Comparison of ENCODE assay signal across 8 mouse cellular contexts in the genomic region with DNA sequence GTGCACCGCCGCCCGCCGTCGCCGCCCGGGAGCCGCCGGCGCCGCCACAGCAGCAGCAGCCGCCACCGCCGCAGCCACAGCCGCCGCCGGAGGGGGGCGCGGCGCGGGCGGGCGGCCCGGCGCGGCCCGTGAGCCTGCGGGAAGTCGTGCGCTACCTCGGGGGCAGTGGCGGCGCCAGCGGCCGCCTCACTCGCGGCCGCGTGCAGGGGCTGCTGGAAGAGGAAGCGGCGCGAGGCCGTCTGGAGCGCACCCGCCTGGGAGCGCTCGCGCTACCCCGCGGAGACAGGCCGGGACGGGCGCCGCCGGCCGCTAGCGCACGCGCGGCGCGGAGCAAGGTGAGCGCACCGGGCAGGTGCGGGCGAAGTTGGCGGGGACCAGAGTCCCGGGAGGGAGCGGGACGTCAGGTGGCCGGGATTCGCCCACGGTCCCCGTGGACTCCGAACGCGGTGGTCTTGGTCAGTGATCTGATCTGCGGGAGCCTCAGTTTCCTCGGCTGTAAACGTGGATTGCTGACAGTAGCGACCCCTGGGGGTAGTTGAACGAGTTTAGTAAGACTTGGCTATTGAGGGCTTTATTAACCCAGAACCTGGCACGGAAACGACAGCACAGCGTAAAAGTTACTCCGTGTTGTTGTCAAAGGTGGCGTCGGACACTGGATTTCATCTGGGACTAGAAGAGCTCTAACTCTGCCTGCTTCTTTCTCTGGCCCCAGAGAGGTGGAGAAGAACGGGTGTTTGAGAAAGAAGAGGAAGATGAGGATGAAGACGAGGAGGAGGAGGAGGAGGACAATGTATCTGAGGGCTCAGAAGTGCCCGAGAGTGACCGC. TPM values are rescaled to one million over a fixed set of nuclear protein-coding genes. Genes with fewer than 3 reads are reported as not detected.
A peak's percentile ranks its signal among the peaks of the same experiment; 100 is the strongest.
DNase-seq lines count a peak whose midpoint lies in the region; ATAC-seq and TF ChIP-seq lines count a peak whose summit lies in the region.

No protein-coding gene starts in this region.

- peak; percentile 76 for DNase-seq in CH12.LX (ENCODE audit: extremely low read depth)
- DNase-seq in T-cell, adult 2 months (ENCODE audit: low spot score), result peak; percentile 61
- DNase-seq in embryo, embryonic 9.5 days (ENCODE audit: extremely low spot score), result peak; percentile 72
- DNase-seq in kidney, postnatal 10 days, result peak; percentile 78
- DNase-seq in lung, postnatal 25 days (ENCODE audit: low spot score), result peak; percentile 48
- peak; percentile 70 to 76 for DNase-seq in right cerebral cortex, postnatal 10 days (ENCODE audit: low spot score in 2 of 2)
- DNase-seq in ovary, postnatal 10 days (ENCODE audit: low spot score), result no peak

- peak in 1 of 2 experiments; percentile 69; a peak in 3 of 4 replicates for TF ChIP-seq CTCF in CH12.LX (conservative IDR thresholded peaks at IDR 0.05 in 1 of 2, IDR thresholded peaks at IDR 0.05 in 1 of 2; ENCODE audit: low read depth in 2 of 2, low read length in 2 of 2)

- H3K36me3 ChIP-seq in CH12.LX (replicated peaks in 1 of 2; ENCODE audit: control insufficient read depth in 1 of 2, insufficient read depth in 1 of 2, low read length in 1 of 2), result peaks cover 14 to 44% of the 10 kb centered on the region in 2 experiments
- peaks cover 15% of the 10 kb centered on the region for H3K36me3 ChIP-seq in heart, embryonic 15.5 days

- TF ChIP-seq RAD21 in CH12.LX (IDR thresholded peaks at IDR 0.05; ENCODE audit: low read depth, low read length), result peak; percentile 20

- no peak; the same call in 1 of the 2 replicates for ATAC-seq in heart, embryonic 15.5 days (replicated peaks; ENCODE audit: insufficient number of reproducible peaks, insufficient read depth, low FRiP score, low read depth)

- no peaks in the 10 kb centered on the region for H3K9me3 ChIP-seq in CH12.LX (replicated peaks; ENCODE audit: low read length)
- H3K9me3 ChIP-seq in heart, embryonic 15.5 days (replicated peaks), result no peaks in the 10 kb centered on the region

- peak overlapping the region; percentile 81 for H3K9ac ChIP-seq in CH12.LX (ENCODE audit: insufficient read depth, low read depth)
- H3K9ac ChIP-seq in heart, embryonic 15.5 days, result peak overlapping the region; percentile 76

- H3K27ac ChIP-seq in CH12.LX (ENCODE audit: insufficient read depth, low read depth), result peak overlapping the region; percentile 12; the same call in 1 of the 2 replicates
- peak overlapping the region; percentile 87 for H3K27ac ChIP-seq in heart, embryonic 15.5 days

- peaks cover 14 to 31% of the 10 kb centered on the region in 2 experiments for H3K4me1 ChIP-seq in CH12.LX (ENCODE audit: control insufficient read depth in 1 of 2, insufficient read depth in 2 of 2)
- H3K4me1 ChIP-seq in heart, embryonic 15.5 days (replicated peaks), result peaks cover 42% of the 10 kb centered on the region

- peak overlapping the region; percentile 62 for H3K4me2 ChIP-seq in CH12.LX (ENCODE audit: insufficient read depth, low read depth, poor library complexity, severe bottlenecking)
- H3K4me2 ChIP-seq in heart, embryonic 15.5 days, result peak overlapping the region; percentile 88

- H3K27me3 ChIP-seq in CH12.LX (replicated peaks), result no peaks in the 10 kb centered on the region
- H3K27me3 ChIP-seq in heart, embryonic 15.5 days, result no peaks in the 10 kb centered on the region

- TF ChIP-seq EP300 in CH12.LX (IDR thresholded peaks at IDR 0.05; ENCODE audit: low read length), result no peak

- TF ChIP-seq POLR2A in CH12.LX (IDR thresholded peaks at IDR 0.05; ENCODE audit: low read depth, low read length), result no peak

- dilution Hi-C loops in CH12.LX (cut with MboI; ENCODE audit: extremely low pct_ligation_motif_present, extremely low pct_unique_long_range_greater_than_20kb, low sequenced_read_pairs), result no loop called here

- H3K79me2 ChIP-seq in CH12.LX (replicated peaks; ENCODE audit: control insufficient read depth, extremely low read depth, insufficient read depth, poor library complexity, severe bottlenecking), result peaks cover 3% of the 10 kb centered on the region; the same call in 1 of the 2 replicates

- H3K4me3 ChIP-seq in CH12.LX (replicated peaks in 1 of 3; ENCODE audit: low read depth in 2 of 3, low read length in 2 of 3, poor library complexity in 1 of 3), result peak overlapping the region; percentile 58 to 80 (median 71)
- H3K4me3 ChIP-seq in heart, embryonic 15.5 days, result peak overlapping the region; percentile 85

- in situ Hi-C loops in CH12.LX (cut with MboI; ENCODE audit: low pct_ligation_motif_present, low pct_unique_long_range_greater_than_20kb, low sequenced_read_pairs), result no loop called here

- 1% methylated on average over 78 of the region's 92 CpGs for WGBS in heart, embryonic 15.5 days

TF ChIP-seq in CH12.LX, 34 proteins besides CTCF, POLR2A, EP300 and RAD21 (continues in another document):
- TF ChIP-seq MYC (IDR thresholded peaks at IDR 0.05; ENCODE audit: low read depth, low read length) (0 out of 2 replicates have a peak, but pooled peaks have one; percentile 38), USF2 (conservative IDR thresholded peaks at IDR 0.05; ENCODE audit: low read depth, low read length) (no peak), TBP (conservative IDR thresholded peaks at IDR 0.05; ENCODE audit: low read depth, low read length) (no peak), TCF12 (IDR thresholded peaks at IDR 0.05; ENCODE audit: low read depth, low read length) (peak; percentile 27; the same call in 1 of the 2 replicates), ZC3H11A (IDR thresholded peaks at IDR 0.05; ENCODE audit: low read depth, low read length) (no peak), MAX (IDR thresholded peaks at IDR 0.05; ENCODE audit: low read length) (no peak), POLR2AphosphoS2 (IDR thresholded peaks at IDR 0.05; ENCODE audit: low read depth, low read length) (no peak), CHD2 (IDR thresholded peaks at IDR 0.05; ENCODE audit: low read length) (no peak), JUND (conservative IDR thresholded peaks at IDR 0.05; ENCODE audit: low read depth, low read length) (no peak), MAFK (IDR thresholded peaks at IDR 0.05; ENCODE audit: insufficient replicate concordance, low read length) (no peak), ZNF384 (IDR thresholded peaks at IDR 0.05; ENCODE audit: low read depth, low read length) (no peak), BHLHE40 (IDR thresholded peaks at IDR 0.05; ENCODE audit: low read depth, low read length) (peak; percentile 39; the same call in 1 of the 2 replicates), KAT2A (IDR thresholded peaks at IDR 0.05; ENCODE audit: insufficient replicate concordance, low read length) (no peak), HCFC1 (IDR thresholded peaks at IDR 0.05; ENCODE audit: low read depth, low read length) (0 out of 2 replicates have a peak, but pooled peaks have one; percentile 30), CHD1 (IDR thresholded peaks at IDR 0.05; ENCODE audit: low read depth, low read length) (no peak), E2F4 (IDR thresholded peaks at IDR 0.05; ENCODE audit: insufficient replicate concordance, low read depth, low read length) (no peak), MAZ (IDR thresholded peaks at IDR 0.05; ENCODE audit: low read depth, low read length) (no peak), JUN (IDR thresholded peaks at IDR 0.05; ENCODE audit: insufficient read depth, low read depth, low read length) (no peak), NRF1 (IDR thresholded peaks at IDR 0.05; ENCODE audit: low read depth, low read length) (peak; percentile 82), SMC3 (IDR thresholded peaks at IDR 0.05; ENCODE audit: low read depth, low read length) (peak; percentile 46), GABPA (IDR thresholded peaks at IDR 0.05; ENCODE audit: insufficient replicate concordance, low read depth, low read length) (no peak), IRF4 (IDR thresholded peaks at IDR 0.05; ENCODE audit: low read depth, low read length) (no peak), ZKSCAN1 (IDR thresholded peaks at IDR 0.05; ENCODE audit: borderline replicate concordance, low read depth, low read length) (no peak), MEF2A (IDR thresholded peaks at IDR 0.05; ENCODE audit: borderline replicate concordance, low read depth, low read length) (0 out of 2 replicates have a peak, but pooled peaks have one; percentile 18), USF1 (IDR thresholded peaks at IDR 0.05; ENCODE audit: low read depth, low read length) (no peak), ZMIZ1 (IDR thresholded peaks at IDR 0.05; ENCODE audit: low read depth, low read length) (no peak), ELF1 (IDR thresholded peaks at IDR 0.05; ENCODE audit: low read depth, low read length) (no peak), MXI1 (IDR thresholded peaks at IDR 0.05; ENCODE audit: low read depth, low read length) (peak; percentile 59; the same call in 1 of the 2 replicates), RCOR1 (conservative IDR thresholded peaks at IDR 0.05; ENCODE audit: low read depth, low read length) (no peak), SIN3A (IDR thresholded peaks at IDR 0.05; ENCODE audit: low read length) (peak; percentile 55; the same call in 1 of the 2 replicates), PAX5 (IDR thresholded peaks at IDR 0.05; ENCODE audit: low read length) (no peak)

RNA-seq across cellular contexts. Expression of a gene that starts 1.0 kb away (rescaled TPM):
- total RNA-seq in CH12.LX (2012; rRNA removed), result 54.5 and 62.6 TPM in 2 replicates
- total RNA-seq in CH12.LX (2014; rRNA removed), result 37.4 and 42.3 TPM in 2 replicates
- polyA plus RNA-seq in CH12.LX (2012; ENCODE audit: insufficient read length, low read depth), result 38.9 and 42.1 TPM in 2 replicates
- polyA plus RNA-seq in heart, embryonic 15.5 days (2015; fragmentation: Nextera tagmentation; extraction: Ambion mirVana), result 5.6 and 5.9 TPM in 2 replicates

RNA-seq across cellular contexts. Expression of a gene that starts 2.9 kb away (rescaled TPM):
- total RNA-seq in CH12.LX (2012; rRNA removed) (0.38 and 0.80 TPM in 2 replicates), CH12.LX (2014; rRNA removed) (not detected in 2 replicates)
- polyA plus RNA-seq in CH12.LX (2012; ENCODE audit: insufficient read length, low read depth), result 0.55 and 0.67 TPM in 2 replicates
- 0.74 and 0.90 TPM in 2 replicates for polyA plus RNA-seq in heart, embryonic 15.5 days (2015; fragmentation: Nextera tagmentation; extraction: Ambion mirVana)

RNA-seq across cellular contexts. Expression of a gene that starts 13.5 kb away (rescaled TPM):
- total RNA-seq in CH12.LX (2012; rRNA removed) (not detected in 2 replicates), CH12.LX (2014; rRNA removed) (not detected in 2 replicates)
- polyA plus RNA-seq in CH12.LX (2012; ENCODE audit: insufficient read length, low read depth), result not detected in 2 replicates
- polyA plus RNA-seq in heart, embryonic 15.5 days (2015; fragmentation: Nextera tagmentation; extraction: Ambion mirVana), result 0.31 and 0.57 TPM in 2 replicates

RNA-seq across cellular contexts. Expression of a gene that starts 22.8 kb away (rescaled TPM):
- total RNA-seq in CH12.LX (2012; rRNA removed) (0.13 TPM in 2 replicates), CH12.LX (2014; rRNA removed) (0.12 and 0.16 TPM in 2 replicates)
- polyA plus RNA-seq in CH12.LX (2012; ENCODE audit: insufficient read length, low read depth), result 0.44 and 0.77 TPM in 2 replicates
- polyA plus RNA-seq in heart, embryonic 15.5 days (2015; fragmentation: Nextera tagmentation; extraction: Ambion mirVana), result 1.2 and 1.9 TPM in 2 replicates

RNA-seq across cellular contexts. Expression of a gene that starts 25.7 kb away (rescaled TPM):
- total RNA-seq in CH12.LX (2012; rRNA removed) (16.9 and 18.5 TPM in 2 replicates), CH12.LX (2014; rRNA removed) (14.0 and 14.7 TPM in 2 replicates)
- polyA plus RNA-seq in CH12.LX (2012; ENCODE audit: insufficient read length, low read depth), result 23.4 and 27.3 TPM in 2 replicates
- polyA plus RNA-seq in heart, embryonic 15.5 days (2015; fragmentation: Nextera tagmentation; extraction: Ambion mirVana), result 246 and 260 TPM in 2 replicates
